Mouse (Mus musculus): ENCODE data around the gene Dkk3.

The Dkk3 gene

GRCm38 (mm10) chr7:112158942-112159341 lies at the start of gene Dkk3:
Gene Dkk3 (minus strand): TSS chr7:112159057.
- CTCF ChIA-PET = interaction anchor here (0.6 kb wide), 1 partner anchor 75 kb away, joined by 3 read pairs; no protein-coding TSS in a partner anchor

- CTCF ChIA-PET = no interaction called here
Observed at GRCm38 (mm10) chr7:112207717-112208116, 48.9 kb upstream of the Dkk3 start.

GRCm38 (mm10) chr7:112205513-112205912 lies 46.7 kb upstream of the Dkk3 start:
- CTCF ChIA-PET = no interaction called here

GRCm38 (mm10) chr7:112204380-112204963 lies 45.6 kb upstream of the Dkk3 start:
- CTCF ChIA-PET = no interaction called here

- CTCF ChIA-PET = no interaction called here
Observed at GRCm38 (mm10) chr7:112203937-112204336, 45.1 kb upstream of the Dkk3 start.

- CTCF ChIA-PET = no interaction called here
Observed at GRCm38 (mm10) chr7:112202843-112203242, 44.0 kb upstream of the Dkk3 start.

- CTCF ChIA-PET = no interaction called here
Observed at GRCm38 (mm10) chr7:112202194-112202593, 43.3 kb upstream of the Dkk3 start.

GRCm38 (mm10) chr7:112200761-112201160 lies 41.9 kb upstream of the Dkk3 start:
- CTCF ChIA-PET = no interaction called here

GRCm38 (mm10) chr7:112199343-112199742 lies 40.5 kb upstream of the Dkk3 start:
- CTCF ChIA-PET = no interaction called here

GRCm38 (mm10) chr7:112197461-112197860 lies 38.6 kb upstream of the Dkk3 start:
- CTCF ChIA-PET = no interaction called here

- CTCF ChIA-PET = no interaction called here
Observed at GRCm38 (mm10) chr7:112194286-112194685, 35.4 kb upstream of the Dkk3 start.

GRCm38 (mm10) chr7:112192778-112193177 lies 33.9 kb upstream of the Dkk3 start:
- CTCF ChIA-PET = no interaction called here

- CTCF ChIA-PET = no interaction called here
Observed at GRCm38 (mm10) chr7:112192237-112192636, 33.4 kb upstream of the Dkk3 start.

- CTCF ChIA-PET = no interaction called here
Observed at GRCm38 (mm10) chr7:112187536-112188459, 28.9 kb upstream of the Dkk3 start.

- CTCF ChIA-PET = no interaction called here
Observed at GRCm38 (mm10) chr7:112186871-112187270, 28.0 kb upstream of the Dkk3 start.

GRCm38 (mm10) chr7:112185226-112185745 lies 26.4 kb upstream of the Dkk3 start:
- CTCF ChIA-PET = no interaction called here

GRCm38 (mm10) chr7:112184519-112185225 lies 25.8 kb upstream of the Dkk3 start:
- CTCF ChIA-PET = no interaction called here

GRCm38 (mm10) chr7:112183258-112183841 lies 24.5 kb upstream of the Dkk3 start:
- CTCF ChIA-PET = no interaction called here

GRCm38 (mm10) chr7:112180235-112180705 lies 21.4 kb upstream of the Dkk3 start:
- CTCF ChIA-PET = no interaction called here

GRCm38 (mm10) chr7:112176627-112177026 lies 17.8 kb upstream of the Dkk3 start:
- CTCF ChIA-PET = no interaction called here

GRCm38 (mm10) chr7:112172669-112173068 lies 13.8 kb upstream of the Dkk3 start:
- CTCF ChIA-PET = no interaction called here
